Mouse (Mus musculus) erythroblast, embryonic 14.5 days (primary cell): ENCODE measurements around the gene Cct3. TPM values are rescaled to one million over a fixed set of nuclear protein-coding genes. Genes with fewer than 3 reads are reported as not detected.
"Not testable (repeated sequence)": the region's sequence is repeated elsewhere in the genome, so short reads cannot be mapped to it uniquely, and the experiment has no call there.

Experiments used
- H3K27me3 ChIP-seq: 2 replicates; pipeline ENCODE4 v1.6.1; 2012; ENCODE audit warnings: inconsistent platforms; ENCODE audit not compliant: control insufficient read depth
- H3K36me3 ChIP-seq: 2 replicates; pipeline ENCODE4 v1.6.1; 2012; ENCODE audit warnings: mild to moderate bottlenecking, inconsistent platforms; ENCODE audit not compliant: control insufficient read depth
- H3K4me1 ChIP-seq: 2 replicates; pipeline ENCODE4 v1.6.1; 2012; ENCODE audit warnings: inconsistent platforms; ENCODE audit not compliant: control insufficient read depth
- H3K4me3 ChIP-seq: replicated peaks from 2 replicates; pipeline ENCODE3; 2012; ENCODE audit warnings: moderate library complexity, mild to moderate bottlenecking, inconsistent platforms
- H3K9me3 ChIP-seq: 2 replicates; pipeline ENCODE4 v1.6.1; 2012; ENCODE audit warnings: low read length, inconsistent platforms, mixed read lengths; ENCODE audit not compliant: control insufficient read depth
- GATA1 ChIP-seq: IDR thresholded peaks from 2 replicates; pipeline ENCODE4 v1.6.1; 2012; ENCODE audit warnings: low read length, inconsistent platforms, mixed read lengths
- TAL1 ChIP-seq: IDR thresholded peaks from 3 replicates; pipeline ENCODE4 v1.6.1; 2012; ENCODE audit warnings: low read length, inconsistent platforms, mixed read lengths
- polyA plus RNA-seq: library from polyadenylated mRNA; stranded (reverse); fragments of >175 nt; gene quantifications from 2 replicates; pipeline ENCODE4 v1.2.3, GENCODE M21; 2012

The Cct3 gene
- polyA plus RNA-seq, 1 experiment, result 3.8 TPM

GRCm38 (mm10) chr3:88365705-88366361, 68.9 kb downstream of the Cct3 start:
- TF ChIP-seq GATA1 (no peak), TAL1 (no peak)
- Histone ChIP-seq H3K9me3 (peaks cover 25% of the 10 kb centered on the region), H3K4me1 (peaks cover 64% of the 10 kb centered on the region), H3K36me3 (peaks cover 41% of the 10 kb centered on the region), H3K4me3 (peak overlapping the region; percentile 69), H3K27me3 (peaks cover 27% of the 10 kb centered on the region)

DNA sequence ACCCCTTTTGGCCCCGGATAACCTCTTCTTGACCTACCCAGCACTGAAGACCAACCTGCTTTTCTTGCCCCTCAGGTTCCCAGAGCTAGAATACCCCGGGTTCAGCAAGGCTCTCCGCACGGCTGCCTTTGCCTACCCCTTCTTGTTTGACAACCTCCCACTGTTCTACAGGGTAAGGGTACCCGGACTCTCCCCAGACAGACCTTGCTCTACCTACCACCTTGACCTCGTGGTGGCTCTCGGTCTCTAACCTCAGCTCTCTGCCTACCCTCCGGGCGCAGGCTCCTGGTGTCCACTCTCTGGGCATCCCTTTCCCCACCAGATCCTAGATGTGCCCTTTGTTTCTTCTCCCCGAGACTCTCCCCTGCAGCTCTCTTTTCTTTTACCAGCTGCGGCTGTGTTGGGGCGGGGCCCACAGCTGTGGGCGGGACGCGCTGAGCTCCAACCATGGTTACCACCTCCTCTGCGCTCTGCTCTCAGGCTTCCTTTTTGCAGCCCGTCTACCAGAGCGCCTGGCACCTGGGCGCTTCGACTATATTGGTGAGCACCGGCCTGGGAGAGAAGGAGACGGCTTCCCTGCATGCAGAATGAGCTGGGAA, 70.0 kb downstream of the Cct3 start:
- Histone ChIP-seq H3K27me3 (peaks cover 27% of the 10 kb centered on the region), H3K36me3 (peaks cover 30% of the 10 kb centered on the region), H3K4me1 (peaks cover 53% of the 10 kb centered on the region), H3K9me3 (peaks cover 35% of the 10 kb centered on the region)
- not testable (repeated sequence) for H3K4me3 ChIP-seq

DNA sequence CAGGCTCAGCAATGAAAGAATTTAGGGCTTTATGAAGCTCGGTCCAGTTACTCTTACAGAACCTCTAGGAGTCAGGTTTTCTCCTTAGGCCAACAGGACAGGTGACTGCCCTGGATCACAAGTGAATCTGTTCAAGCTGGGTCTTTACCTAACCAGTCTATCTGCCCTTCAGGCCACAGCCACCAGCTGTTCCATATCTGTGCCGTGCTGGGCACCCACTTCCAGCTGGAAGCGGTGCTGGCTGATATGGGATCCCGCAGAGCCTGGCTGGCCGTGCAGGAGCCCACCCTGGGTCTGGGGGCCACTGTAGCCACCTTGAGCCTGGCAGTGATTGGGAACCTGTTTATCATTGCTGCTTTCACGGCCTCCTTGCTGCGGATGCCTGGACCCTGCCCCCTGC, 70.6 kb downstream of the Cct3 start:
- Histone ChIP-seq H3K4me1 (peaks cover 48% of the 10 kb centered on the region), H3K36me3 (peaks cover 24% of the 10 kb centered on the region), H3K27me3 (peaks cover 27% of the 10 kb centered on the region), H3K9me3 (peaks cover 35% of the 10 kb centered on the region)
- H3K4me3 ChIP-seq, result not testable (repeated sequence)

DNA sequence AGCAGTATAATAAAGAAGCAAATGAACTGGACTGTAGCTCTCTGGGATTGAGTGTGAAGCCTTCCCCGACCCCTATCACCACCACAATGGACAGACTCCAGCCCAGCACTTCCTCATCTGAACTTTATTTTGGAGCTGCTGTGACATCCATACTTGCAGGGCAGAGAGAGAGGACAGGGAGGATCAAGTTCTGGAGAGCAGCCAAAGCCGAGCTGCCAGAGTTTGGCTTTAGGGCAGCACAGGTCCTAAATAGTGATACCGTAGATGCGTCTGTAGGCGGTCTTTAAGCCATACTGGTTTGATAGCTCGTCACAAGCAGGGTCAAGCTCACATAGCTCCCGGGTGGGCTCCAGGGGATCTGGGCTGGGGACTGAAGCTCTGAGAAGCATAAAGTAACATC, 71.6 kb downstream of the Cct3 start:
- not testable (repeated sequence) for H3K4me3 ChIP-seq
- peaks cover 35% of the 10 kb centered on the region for H3K9me3 ChIP-seq
- H3K27me3 ChIP-seq, result peaks cover 30% of the 10 kb centered on the region

More for the DNA sequence above, 71.6 kb downstream of the Cct3 start:
- Histone ChIP-seq H3K4me1 (peaks cover 38% of the 10 kb centered on the region), H3K36me3 (peaks cover 15% of the 10 kb centered on the region)

Other genes starting within 250 kb of the Cct3 start
- gene Naxe, start 238.6 kb upstream of the Cct3 start, polyA plus RNA-seq, result 1.2 and 2.1 TPM in 2 replicates
- gene Ttc24, start 218.8 kb upstream of the Cct3 start, polyA plus RNA-seq, result not detected in 2 replicates
- gene Iqgap3, start 215.1 kb upstream of the Cct3 start, polyA plus RNA-seq, result 1.6 and 3.1 TPM in 2 replicates
- 2.6 and 3.4 TPM in 2 replicates for gene Mef2d, start 154.7 kb upstream of the Cct3 start, polyA plus RNA-seq
- gene Rhbg, start 42.4 kb upstream of the Cct3 start, polyA plus RNA-seq, result not detected in 2 replicates
- not detected in 2 replicates for gene Gm38392, start 9.9 kb upstream of the Cct3 start, polyA plus RNA-seq
- gene Tsacc, start 117 bp upstream of the Cct3 start, polyA plus RNA-seq, result 0.08 and 0.12 TPM in 2 replicates
- 4.4 and 10.8 TPM in 2 replicates for gene Glmp, start 27.9 kb downstream of the Cct3 start, polyA plus RNA-seq
- 0.09 and 0.25 TPM in 2 replicates for gene Tmem79, start 39.0 kb downstream of the Cct3 start, polyA plus RNA-seq
- gene Smg5, start 39.1 kb downstream of the Cct3 start, polyA plus RNA-seq, result 16.0 and 20.1 TPM in 2 replicates
- 1.8 and 3.4 TPM in 2 replicates for gene Paqr6, start 67.5 kb downstream of the Cct3 start, polyA plus RNA-seq
- not detected in 2 replicates for gene Bglap3, start 75.6 kb downstream of the Cct3 start, polyA plus RNA-seq
- gene Bglap2, start 81.6 kb downstream of the Cct3 start, polyA plus RNA-seq, result not detected in 2 replicates
- gene Bglap, start 87.3 kb downstream of the Cct3 start, polyA plus RNA-seq, result not detected in 2 replicates
- 40.0 and 42.2 TPM in 2 replicates for gene Pmf1, start 113.2 kb downstream of the Cct3 start, polyA plus RNA-seq
- gene Slc25a44, start 128.0 kb downstream of the Cct3 start, polyA plus RNA-seq, result 1.1 and 1.2 TPM in 2 replicates
- gene Sema4a, start 164.1 kb downstream of the Cct3 start, polyA plus RNA-seq, result 0.11 and 0.12 TPM in 2 replicates
- 137 and 158 TPM in 2 replicates for gene Lmna, start 212.8 kb downstream of the Cct3 start, polyA plus RNA-seq
- gene Mex3a, start 235.3 kb downstream of the Cct3 start, polyA plus RNA-seq, result 0.01 and 0.02 TPM in 2 replicates